Mouse (Mus musculus): ENCODE data around the gene Lmx1a. TPM values are rescaled to one million over a fixed set of nuclear protein-coding genes. Genes with fewer than 3 reads are reported as not detected.

Lmx1a gene
- total RNA-seq, 2 experiments from 2014 or later = 0.15 to 0.21 TPM

DNA sequence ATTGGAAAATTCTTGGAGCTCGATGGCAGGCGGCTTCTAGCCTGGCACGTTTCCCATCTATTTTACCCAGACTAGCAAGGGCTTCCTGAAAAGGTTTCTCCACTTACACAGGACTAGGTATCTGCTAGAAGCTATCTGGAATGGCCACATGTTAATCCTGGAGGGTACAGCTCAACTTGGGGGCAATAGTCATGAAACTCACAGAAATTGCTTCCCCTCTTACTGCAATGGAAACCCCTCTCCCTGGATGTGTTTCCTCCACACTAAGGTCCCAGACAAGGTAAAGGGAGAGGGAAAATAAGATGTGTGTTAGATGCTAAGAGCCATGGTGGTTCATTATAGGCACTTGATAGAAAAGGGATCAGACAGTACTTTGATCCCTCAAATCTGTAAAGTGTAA lies 5.7 kb downstream of the Lmx1a start:
- no peak for DNase-seq

DNA sequence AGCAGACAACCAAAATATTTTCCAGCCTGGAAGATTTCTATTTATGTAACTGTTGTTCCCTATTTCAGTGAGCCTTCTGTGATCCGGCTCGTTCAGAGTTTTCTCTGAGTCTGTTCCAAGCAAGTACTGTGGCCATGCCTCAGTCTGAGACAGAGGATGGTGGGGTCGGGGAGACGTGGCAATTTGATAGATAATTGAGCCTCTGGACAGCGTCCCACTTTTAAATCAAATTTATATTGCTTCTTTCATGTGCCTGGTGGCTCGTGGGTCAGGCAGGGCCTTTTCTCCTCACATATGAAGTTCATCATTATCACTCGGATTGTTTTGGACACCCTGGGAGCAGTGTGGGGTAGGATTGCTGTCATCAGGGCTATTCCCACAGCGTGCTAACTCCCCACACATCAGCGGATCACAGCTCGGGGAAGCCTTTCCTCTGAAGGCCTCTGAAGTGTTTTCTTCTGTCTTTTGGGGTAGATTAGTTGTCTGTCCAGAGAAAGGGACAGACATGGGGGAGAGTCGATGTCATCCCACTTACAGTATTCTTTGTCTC lies 6.9 kb downstream of the Lmx1a start:
- no peak for DNase-seq

DNA sequence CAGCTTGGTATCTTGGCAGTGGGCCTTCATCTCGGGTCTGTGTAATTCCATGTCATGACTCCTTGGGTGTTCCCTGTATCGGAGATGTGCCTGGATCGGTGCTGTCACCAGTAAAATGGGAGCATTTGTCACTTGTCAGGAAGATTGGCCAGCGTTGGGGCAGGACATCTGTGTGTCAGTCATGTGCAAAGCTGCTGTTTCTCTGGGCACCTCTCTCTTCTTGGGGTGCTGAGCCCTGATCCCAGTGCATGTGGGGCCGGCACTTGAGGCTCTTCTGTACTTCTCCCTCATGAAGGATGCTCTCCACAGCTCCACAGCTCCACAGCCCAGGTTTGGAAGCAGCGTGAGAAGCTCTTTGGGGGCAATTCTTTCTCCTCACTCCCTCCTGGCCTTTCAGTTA lies 10.7 kb downstream of the Lmx1a start:
- no peak for DNase-seq

DNA sequence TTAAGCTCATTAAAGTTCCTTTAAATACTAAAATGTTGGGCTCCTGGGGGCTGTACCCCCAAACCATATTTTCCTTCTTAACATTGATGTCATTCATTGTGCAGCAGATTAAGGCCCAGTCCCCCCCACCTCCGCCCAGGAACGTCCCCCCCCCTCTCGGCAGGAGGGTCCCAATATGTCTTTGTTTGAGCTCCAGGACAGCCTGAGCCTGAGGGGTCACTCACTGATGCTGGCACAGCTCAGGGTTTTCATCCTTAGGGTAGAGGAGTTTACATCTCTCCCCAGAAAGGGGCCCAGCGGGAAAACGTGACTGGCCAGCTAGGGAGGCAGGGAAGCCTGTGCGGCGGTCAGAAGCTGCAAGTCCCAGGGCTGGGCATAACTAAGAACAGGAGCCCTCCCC lies 11.2 kb downstream of the Lmx1a start:
- no peak for DNase-seq

DNA sequence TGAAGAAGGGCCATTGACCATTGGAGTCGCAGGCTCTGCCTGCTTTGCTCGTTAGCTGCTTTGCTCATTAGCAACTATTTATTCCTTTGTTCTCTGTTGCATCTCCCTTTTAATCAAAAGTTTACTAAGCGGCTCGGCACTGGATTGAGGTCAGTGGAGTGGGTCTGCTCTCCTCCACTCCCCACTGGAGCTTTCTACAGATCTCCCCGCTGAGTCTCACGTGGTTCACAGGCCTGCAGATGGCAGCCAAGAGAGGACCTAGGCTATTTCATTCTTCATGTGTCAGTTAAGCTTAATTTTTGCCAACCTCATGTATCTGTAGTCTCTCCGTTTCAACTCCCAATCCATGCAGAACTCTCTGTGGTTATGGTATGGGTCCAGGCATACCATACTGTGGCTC lies 16.5 kb downstream of the Lmx1a start:
- DNase-seq = no peak

DNA sequence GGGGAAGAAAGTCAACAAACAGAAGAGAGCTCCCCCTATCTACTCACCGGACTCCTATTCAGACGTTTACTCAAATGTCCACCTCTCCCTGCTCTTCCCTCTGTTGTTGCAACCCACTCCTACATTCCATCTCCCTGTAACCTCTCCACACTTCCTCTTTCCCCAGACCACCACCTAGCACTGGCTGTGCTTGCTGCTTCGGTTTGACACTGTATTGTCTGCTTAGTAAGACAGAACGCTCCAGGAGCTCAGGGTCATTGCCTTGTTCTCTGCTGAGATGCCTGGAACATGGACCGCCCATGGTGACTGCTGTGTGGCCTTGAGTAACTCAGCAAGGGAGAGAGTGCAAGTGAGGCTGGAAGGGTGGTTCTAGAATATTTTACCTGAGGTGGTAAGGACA lies 19.7 kb downstream of the Lmx1a start:
- DNase-seq = no peak

DNA sequence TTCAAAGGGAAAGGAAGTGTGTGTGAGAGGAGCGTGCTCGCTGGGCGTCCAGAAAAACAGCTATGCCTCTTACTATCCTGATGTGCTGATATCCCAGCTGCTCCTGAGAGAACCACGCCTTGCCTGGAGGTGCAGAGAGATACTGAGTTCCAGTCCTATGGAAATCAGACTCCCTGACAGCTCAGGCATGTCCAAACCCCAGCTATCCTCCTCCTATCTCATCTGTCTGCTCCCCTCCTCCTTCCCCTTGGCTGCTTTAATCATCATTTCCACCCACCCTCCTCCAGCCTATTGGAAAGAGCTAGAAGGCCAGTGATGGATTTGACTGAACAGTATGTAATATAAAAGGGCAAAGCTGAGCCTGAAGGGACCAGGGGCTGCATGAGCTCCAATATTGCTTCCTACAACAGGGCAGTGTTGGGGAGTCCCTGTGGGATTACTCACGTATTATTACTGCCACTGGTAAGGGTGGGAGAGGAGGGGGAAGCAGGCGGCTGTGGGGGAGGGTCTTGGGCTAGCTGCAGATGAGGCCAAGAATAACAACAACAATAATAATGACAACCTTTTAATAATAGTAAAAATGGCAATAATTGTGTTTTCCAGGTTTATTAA lies 26.8 kb downstream of the Lmx1a start:
- DNase-seq = no peak

DNA sequence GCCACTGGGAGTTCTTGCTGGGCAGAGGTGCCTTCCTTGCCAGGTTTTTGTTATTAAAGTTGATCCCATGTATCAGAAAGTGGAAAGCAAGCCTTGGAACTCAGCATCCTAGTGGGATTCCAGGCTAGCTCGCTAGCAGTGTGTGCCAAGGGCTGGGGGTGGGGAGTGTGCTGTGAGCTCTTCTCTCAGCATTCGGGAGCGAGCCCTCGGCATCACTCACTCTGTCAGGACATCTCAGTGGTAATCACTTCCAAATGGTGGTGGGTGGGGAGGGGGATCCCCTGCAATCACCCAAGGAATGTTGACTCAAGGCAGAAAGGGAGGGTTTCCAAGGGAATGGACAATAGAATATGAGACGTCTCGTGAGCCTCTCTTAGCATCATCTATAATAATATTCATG lies 45.4 kb downstream of the Lmx1a start:
- DNase-seq = no peak

DNA sequence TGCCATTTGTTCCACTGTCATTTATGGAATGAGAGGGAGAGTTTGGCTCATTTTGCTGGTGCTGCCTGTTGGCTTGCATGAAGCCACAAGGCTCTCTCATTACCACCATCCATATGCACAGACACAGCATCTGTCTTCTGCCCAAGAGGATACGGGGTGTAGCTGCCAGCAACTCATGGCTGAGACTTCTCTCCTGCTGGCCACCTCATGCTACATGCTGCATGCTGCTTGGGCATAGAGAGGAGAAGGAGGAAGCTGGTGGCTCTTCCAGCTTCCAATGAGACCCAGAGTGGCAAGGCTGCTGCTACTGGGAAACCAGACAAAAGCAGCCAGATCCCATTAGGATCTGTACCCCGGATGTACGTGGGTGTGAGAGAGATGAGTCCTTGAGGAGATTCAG lies 47.8 kb downstream of the Lmx1a start:
- DNase-seq = no peak

DNA sequence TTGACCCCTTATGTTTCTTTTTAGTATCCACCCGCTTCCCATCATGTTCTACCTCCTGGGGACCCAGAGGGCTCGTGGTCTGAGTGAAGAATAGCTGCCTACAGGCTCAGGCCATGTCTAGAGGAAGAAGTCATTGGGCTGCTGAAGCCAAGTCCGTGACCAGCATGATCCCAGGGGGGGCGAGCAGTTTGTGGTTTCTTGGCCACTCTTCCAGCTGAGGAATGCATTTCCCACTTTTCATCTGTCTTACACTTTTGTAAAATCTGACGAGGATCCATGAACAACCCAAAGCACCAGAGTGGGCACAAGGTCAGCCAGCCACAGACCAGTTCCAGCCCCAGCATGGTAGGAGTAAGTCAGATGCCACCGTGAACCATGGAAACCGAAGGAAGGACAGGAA lies 50.2 kb downstream of the Lmx1a start:
- DNase-seq = no peak

DNA sequence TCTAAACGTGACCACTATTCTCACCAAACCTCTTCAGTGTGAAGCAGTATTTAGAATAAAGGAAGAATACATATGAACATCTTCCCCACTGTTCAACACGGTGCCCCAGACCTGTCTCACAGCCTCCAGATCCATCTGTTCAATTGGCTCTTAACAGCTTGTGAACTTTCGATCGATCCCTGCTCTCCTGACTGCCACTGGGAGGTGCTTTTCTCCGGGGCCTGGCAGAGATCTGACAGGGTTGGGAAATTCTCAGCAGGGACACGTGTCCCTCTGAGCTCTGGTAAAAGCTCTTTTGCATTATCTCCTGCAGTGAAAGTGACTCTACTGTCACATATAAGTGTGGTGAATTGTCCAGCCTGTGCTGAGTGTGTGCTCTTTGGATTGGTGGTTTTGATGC lies 57.6 kb downstream of the Lmx1a start:
- DNase-seq = no peak

DNA sequence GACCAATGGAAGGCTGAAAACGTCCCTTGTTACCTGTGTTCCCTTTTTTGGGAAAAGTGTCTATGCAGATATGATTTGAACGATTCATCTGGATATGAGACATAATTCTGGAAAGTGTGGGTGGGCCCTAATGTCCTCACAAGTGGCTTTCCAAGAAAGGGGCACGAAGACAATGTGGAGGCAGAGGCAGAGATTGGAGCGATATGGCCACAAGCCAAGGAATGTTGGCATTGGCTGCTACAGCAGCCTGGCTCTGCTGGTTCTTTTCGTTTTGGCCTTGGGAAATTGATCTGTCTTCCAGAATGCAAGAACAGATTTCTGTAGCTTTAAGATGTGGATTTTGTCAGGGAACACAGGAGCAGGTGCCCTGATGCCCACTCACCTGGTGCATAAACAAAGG lies 63.6 kb downstream of the Lmx1a start:
- peak; percentile 29 for DNase-seq

DNA sequence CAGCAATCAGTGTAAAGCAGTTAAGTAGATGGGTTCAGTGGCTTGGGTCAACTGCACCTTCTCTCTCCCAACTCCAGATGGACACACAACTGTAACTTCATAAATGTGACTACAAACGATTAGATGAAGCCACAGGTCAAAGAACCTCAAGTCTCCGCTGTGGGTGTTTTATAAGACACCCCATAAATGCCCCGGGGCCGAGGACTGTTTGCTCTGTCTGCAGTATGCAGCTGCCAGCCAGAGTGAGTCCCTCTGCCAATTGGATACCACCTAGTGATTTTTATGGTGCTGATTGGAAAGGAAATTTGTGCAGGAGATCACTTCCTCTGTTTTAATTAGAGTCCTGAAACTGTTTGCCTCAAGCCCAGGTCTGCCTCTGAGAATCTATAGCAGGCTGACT lies 65.0 kb downstream of the Lmx1a start:
- DNase-seq = no peak

DNA sequence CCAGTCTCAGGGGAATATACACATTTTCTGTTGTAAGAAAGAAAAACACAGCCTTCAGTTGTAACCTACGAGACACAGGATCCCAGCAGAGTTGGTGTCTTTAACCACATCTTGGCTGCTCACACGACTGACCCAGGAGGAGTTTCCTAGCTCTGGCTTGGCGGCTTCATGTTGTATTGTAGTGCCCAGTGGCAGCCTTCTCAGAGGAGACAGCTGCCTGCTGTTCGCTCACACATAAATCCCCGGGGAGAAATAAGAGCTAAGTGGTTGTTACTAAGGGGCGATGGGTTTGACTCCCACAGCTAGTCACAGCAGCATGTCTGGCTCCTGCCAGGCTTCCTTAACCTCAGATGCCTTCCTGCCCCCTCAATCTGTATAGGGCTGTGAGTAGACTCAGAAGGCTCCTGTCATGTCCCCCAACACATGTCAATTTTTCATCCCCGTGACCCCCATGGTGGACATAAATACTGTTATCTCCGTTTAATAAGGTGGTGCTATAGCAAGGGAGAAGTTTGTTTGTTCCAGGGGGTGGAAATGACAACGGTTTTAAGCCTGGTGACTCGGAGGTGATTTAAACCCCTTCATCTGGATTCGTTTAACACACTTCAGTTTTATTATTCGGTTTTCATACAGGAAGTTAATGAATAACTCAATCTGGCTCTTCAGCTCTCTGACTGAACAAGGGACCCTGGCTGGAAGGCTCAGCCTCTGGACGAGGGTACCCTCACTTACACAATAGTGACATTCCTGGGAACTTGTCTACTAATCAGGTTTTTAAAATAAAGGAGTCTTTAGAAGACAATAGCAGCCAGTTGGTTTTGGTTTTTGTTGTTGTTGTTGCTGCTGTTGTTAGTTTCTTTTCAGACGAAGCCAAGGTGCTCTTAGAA lies 65.8 kb downstream of the Lmx1a start:
- DNase-seq = no peak

DNA sequence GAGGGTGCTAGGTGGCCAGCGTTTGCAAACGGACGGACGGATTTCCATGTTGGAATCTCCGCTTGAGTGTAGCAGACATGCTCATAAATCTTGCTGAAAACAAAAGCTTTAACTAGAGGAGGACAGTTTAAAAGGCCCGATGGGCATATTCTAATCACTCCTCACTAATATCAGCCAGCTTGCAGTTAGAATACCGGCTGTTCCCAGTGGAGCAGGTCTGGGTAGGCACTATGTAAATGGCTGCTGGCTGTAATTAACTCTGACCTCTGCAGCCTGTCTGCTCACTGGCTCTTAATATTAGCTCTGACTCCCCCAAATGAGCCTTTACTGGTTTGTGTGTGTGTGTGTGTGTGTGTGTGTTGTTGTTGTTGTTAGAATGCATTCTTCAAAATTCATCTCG lies 69.2 kb downstream of the Lmx1a start:
- DNase-seq = no peak

DNA sequence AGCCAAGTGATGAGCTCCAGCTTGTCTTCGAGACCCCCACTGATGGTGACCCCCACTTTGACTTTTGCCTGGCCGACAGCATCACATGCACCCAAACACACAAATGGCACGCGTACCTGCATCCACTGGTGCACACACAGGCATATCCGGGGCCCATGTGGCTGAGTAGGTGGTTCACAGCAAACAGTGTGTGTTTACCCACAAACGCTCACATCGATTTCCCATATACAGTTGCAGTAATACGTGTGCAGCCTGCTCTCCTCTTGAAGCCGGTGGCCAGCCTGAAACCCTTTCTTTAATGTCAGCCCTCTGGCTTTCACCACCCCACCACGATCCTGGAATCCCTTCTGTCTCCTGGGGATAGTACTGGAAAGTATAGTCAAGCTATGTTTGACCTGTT lies 71.3 kb downstream of the Lmx1a start:
- DNase-seq = no peak

DNA sequence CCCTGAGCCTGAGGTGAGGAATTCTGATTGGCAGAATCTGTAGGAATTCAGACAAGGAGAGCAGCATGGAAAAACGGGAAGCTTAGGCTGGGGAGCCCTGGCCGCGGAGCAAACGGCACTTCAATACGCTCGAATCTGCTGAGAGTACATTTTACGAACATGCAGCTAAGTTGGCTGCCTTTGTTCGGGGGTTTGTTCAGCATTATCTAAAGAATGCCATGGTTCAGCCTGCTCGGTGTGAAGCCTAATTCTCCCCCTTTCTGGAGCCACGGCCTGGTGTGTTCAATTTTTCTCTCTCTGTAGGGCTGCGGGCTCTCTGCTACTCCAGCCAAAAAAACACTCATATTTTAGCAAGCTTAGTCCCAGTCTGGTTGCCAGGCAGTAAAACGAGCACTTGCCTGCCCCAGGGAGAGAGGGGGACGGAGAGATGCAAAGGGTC lies 72.8 kb downstream of the Lmx1a start:
- DNase-seq = no peak

DNA sequence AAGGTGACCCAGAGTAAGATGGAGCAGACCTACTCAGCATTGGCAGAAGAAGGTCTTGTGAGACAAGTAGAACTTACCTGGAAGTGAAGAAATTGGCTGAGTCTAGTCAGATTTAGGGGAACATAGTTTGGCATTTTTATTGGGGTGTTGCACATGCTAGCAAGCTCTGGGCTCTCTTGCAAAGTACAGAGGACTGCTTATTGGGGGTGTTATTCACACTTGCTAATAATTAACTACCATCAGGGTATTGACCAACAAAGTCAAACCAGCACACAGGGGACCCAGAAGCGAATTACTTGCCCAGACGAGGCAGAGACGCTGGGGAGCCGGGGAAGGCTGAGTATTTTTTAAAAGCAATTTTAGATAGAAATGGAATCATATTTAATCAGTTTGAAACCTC lies 77.6 kb downstream of the Lmx1a start:
- DNase-seq = no peak

DNA sequence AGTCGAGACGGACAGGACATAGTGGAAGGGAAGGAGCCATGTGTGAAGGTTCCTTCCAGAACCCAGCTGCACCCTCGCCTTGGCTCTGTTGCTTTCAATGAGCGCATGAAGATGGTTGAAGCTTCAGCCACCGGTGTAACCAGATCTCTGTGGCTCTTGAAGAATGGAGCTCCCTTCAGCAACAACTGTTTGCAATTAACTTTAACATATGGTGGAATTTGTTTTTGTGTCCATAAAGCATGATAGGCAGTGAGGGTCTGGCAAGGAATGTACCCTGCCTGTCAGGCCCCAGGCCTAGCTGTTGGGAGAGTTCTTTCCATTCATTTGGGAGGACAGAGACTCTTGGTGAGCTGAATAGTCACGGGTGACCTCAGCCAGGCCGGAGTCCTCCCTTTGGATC lies 81.4 kb downstream of the Lmx1a start:
- DNase-seq = no peak

DNA sequence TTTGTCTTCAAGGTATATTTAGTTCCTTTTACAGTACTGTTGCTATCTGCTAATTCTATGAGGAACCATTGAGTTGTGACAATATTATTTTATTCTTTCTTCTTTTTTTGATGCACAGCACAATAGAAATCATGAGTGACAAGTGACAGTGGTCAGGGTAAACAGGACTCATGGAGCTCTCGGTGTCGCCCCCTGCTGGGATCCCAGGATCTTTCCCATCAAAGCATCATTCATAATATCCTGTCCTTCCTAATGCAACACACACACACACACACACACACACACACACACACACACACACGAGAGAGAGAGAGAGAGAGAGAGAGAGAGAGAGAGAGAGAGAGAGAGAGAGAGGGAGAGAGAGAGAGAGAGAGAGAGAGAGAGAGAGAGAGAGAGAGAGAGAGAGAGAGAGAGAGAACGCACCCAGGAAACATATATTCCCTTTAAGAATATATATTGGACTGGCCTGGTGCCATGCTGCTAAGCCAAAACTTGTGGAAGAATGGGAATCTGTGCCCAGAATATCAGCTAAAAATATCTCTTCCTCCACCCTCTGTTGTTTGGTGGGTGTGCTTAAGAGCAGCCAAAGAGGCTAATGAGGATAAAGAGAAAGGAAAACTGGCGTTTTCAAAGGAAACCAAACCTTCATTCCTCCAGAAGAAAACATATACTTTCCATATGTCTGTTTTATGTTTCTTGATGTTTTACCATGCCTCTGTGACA lies 90.9 kb downstream of the Lmx1a start:
- DNase-seq = no peak

DNA sequence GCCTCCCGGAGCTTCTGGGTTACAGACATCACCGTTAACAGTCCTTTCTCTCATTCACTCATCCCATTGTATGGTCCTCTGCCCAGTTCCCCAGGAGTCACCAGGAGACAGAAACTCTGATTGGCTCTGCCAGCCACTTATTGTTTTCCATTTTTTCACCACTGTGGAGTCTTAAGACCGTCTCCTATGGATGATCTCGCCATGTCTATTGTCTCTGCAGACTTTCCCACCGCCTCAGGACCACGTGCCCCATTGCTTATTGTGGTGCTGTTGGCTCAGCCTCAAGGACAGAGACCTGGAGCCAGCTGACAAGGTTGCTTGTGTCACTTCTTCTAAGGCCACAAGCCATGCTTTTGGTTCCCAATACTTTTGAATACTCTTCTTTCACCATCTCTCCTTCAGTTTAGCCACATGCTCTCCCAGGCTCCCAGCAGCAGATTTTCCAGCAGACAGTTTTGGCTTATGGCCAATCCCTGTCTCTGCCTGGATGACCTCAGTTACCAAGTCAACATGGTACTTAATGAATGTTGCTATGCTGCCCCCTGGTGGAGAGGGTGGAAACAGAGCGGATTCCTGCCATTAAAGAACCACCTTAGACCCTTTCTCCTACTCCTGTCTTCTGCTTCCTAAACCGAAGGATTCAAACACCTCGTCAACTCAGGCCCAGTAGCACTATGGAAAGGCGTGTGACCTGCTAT lies 92.9 kb downstream of the Lmx1a start:
- peak; percentile 81 for DNase-seq

DNA sequence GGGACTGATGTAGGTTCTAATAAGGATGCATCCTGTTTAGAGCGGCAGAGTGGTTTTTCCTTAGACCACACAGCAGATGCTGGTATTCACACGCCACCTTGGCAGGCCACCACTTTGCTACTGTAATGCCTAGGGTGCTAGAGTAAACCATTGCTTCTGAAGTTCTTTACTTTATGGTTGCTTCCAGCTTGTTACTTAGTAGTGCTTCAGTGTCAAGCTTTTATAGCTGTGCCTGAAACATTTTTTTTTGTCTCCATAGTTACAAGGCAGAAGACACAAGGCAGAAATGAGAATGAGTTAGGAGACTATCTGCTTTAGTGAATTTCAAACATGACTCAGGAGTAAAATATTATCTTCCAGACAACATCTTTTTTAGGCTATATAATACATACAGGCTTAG lies 95.0 kb downstream of the Lmx1a start:
- DNase-seq = no peak
